Mouse (Mus musculus): Measurements from ENCODE around the gene B3galt4.

B3galt4 gene

DNA sequence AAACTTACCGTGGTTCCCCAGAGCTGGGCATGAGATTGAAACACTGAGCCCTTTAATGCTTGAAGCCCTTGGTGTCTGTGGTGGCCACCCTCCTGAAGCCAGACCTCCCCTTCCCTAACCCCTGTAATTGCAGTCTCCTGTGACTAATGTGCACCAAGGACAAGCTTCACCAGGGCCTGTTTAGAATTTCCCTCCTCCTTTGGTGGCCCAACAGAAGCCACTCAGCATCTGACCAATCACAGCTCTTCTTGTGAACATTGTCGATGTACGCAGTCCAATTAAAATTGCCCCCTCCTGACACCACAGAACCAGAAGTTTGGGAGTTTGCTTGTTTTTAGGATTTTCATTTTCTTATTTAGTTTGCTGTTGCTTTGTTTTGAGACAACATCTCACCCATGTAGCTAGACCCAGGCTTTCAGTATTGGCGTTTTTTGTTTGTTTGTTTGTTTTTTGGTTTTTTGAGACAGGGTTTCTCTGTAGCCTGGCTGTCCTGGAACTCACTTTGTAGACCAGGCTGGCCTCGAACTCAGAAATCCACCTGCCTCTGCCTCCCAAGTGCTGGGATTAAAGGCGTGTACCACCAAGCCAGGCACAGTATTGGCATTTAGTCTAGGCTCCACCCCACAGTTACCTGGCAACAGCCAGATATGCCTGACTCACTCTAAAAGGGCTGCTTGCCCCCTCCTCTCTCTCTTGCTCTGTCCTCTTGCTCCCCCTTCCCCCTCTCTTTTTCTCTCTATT lies 47.2 kb downstream of the B3galt4 start:
- DNase-seq (ENCODE audit: low read depth), result peak; percentile 71

DNA sequence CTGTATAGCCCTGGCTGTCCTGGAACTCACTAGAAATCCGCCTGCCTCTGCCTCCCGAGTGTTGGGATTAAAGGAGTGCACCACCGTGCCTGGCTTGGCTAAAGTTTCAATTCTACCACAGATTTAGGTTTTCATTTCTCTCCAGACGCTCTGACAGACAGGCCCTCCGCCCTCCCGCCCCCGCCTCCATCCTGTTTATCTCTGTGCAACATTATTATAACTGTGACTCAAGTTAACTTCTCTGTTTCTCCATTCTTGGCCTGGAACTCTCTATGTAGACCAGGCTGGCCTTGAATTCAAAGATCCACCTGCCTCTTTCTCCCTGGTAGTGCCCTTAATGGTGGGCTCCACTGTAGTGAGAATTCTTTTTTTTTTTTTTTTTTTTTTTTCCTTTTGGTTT lies 48.8 kb downstream of the B3galt4 start:
- peak; percentile 29 for DNase-seq (ENCODE audit: low read depth)

DNA sequence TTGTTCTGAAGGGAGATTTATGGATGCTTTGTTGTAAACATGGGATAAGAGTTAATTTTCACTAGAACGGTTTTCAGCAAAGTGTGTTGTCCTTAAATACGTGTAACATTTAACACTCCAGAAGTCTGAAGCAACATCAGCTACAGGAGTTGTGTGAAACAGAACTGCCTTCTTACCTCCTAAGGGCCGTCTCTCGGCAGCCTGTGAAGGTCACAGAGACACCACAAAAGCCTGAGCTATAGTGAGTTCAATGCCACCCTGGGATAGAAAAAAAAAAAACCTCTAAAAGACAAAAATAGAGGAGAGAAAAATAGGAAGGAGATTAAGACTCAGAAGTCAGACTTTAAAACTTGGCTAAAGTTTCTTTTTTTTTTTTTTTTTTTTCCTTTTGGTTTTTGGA lies 49.2 kb downstream of the B3galt4 start:
- no peak for DNase-seq (ENCODE audit: low read depth)

DNA sequence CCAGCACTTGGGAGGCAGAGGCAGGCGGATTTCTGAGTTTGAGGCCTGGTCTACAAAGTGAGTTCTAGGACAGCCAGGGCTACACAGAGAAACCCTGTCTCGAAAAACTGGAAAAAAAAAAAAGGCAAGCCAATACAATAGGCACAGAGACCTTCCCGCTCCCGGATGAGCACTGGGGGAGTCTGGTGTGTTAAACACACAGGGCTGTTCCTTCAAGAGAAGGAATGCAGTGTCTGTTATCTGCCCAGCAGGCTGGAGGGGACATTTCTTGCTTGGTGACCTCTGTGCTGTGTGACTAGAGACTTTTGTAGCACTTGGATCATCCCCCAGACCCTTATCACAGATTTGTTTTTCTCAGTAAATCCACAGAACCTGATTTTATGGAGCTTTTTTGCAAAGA lies 49.6 kb downstream of the B3galt4 start:
- no peak for DNase-seq (ENCODE audit: low read depth)

DNA sequence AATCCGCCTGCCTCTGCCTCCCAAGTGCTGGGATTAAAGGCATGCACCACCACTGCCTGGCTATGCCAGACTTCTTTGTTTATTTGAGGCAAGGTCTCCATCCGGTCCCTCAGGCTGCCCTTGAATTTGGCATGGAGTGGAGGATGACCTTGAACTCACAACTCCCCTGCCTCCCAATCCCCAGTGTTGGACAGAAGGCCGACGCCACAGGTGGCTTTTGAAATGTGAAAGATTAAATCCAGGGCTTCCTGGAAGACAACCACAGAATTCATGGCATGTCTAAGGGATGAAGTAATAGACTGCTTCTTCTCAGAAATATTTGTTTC lies 50.3 kb downstream of the B3galt4 start:
- DNase-seq (ENCODE audit: low read depth), result no peak

DNA sequence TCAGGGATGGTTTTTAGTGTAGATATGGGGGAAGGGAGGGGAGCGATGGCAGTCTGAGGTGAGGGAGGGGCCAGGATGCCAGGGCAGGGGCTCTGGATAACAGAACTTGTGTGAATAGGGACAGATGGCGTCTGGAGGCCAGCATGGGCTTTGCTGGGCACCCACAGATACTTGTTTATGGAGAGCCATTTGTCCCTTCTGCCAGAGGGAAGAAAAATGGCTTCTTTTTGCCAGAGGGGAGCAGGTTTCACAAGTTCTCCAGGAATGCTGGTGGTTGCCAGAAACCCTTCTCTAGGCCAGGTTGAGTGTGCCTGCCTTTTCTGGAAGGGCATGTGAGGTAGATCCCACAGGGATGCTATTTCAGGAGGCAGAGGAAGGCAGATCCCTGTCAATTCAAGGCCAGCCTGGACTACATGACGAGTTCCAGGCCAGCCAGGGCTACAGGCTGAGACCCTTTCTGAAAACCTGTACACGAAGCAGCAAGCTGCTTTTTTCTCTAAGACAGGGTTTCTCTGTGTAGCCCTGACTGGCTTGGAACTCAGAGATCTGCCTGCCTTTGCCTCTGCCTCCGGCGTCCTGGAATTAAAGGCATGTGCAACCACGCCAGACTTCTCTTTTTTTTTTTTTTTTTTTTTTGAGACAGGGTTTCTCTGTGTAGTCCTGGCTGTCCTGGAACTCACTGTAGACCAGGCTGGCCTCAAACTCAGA lies 50.9 kb downstream of the B3galt4 start:
- no peak for DNase-seq (ENCODE audit: low read depth)

All from 416B (cell line).